Mouse (Mus musculus) MEL (cell line): ENCODE measurements around the gene Fcf1.

Source experiments
- CTCF ChIP-seq, 3 experiments: IDR thresholded peaks in 2 of 3; conservative IDR thresholded peaks in 1 of 3; 2 replicates each; pipeline ENCODE4 v1.5.1; 2011 to 2012; ENCODE audit warnings: low read length in 3 of 3, low read depth in 2 of 3, mild to moderate bottlenecking in 2 of 3, improper control_type of control experiment in 1 of 3, inconsistent platforms in 1 of 3, mixed read lengths in 1 of 3, moderate library complexity in 1 of 3; ENCODE audit not compliant: control insufficient read depth in 1 of 3, insufficient read depth in 1 of 3, poor library complexity in 1 of 3, severe bottlenecking in 1 of 3
- EP300 ChIP-seq, 2 experiments: IDR thresholded peaks; 2 replicates each; pipeline ENCODE4 v1.6.1; 2011; ENCODE audit warnings: improper control_type of control experiment in 2 of 2, low read length in 2 of 2, low read depth in 1 of 2, mild to moderate bottlenecking in 1 of 2
- KAT2A ChIP-seq: conservative IDR thresholded peaks from 2 replicates; pipeline ENCODE4 v1.6.1; 2012; ENCODE audit warnings: low read depth, low read length, improper control_type of control experiment, inconsistent platforms
- MXI1 ChIP-seq: IDR thresholded peaks from 2 replicates; pipeline ENCODE4 v1.6.1; 2011; ENCODE audit warnings: mild to moderate bottlenecking, low read depth, low read length, improper control_type of control experiment
- POLR2A ChIP-seq, 2 experiments: IDR thresholded peaks; 2 replicates each; pipeline ENCODE4 v1.6.1; 2011 to 2012; ENCODE audit warnings: low read length in 2 of 2, mild to moderate bottlenecking in 2 of 2, control low read depth in 1 of 2, improper control_type of control experiment in 1 of 2, low read depth in 1 of 2, moderate library complexity in 1 of 2; ENCODE audit not compliant: control insufficient read depth in 1 of 2, insufficient read depth in 1 of 2, poor library complexity in 1 of 2
- UBTF ChIP-seq: IDR thresholded peaks from 2 replicates; pipeline ENCODE4 v1.6.1; 2012; ENCODE audit warnings: low read depth, mild to moderate bottlenecking, inconsistent platforms, low read length, improper control_type of control experiment, moderate library complexity, borderline replicate concordance; ENCODE audit not compliant: insufficient read depth
- USF1 ChIP-seq: IDR thresholded peaks from 2 replicates; pipeline ENCODE4 v1.6.1; 2014; ENCODE audit warnings: low read depth, mild to moderate bottlenecking, inconsistent platforms, low read length, improper control_type of control experiment, moderate library complexity
- ZC3H11A ChIP-seq: IDR thresholded peaks from 2 replicates; pipeline ENCODE4 v1.6.1; 2012; ENCODE audit warnings: low read depth, mild to moderate bottlenecking, inconsistent platforms, low read length, improper control_type of control experiment

GRCm38 (mm10) chr12:84952351-84952750, 18.3 kb upstream of the Fcf1 start:
- no peak for TF ChIP-seq EP300 (IDR thresholded peaks at IDR 0.05; ENCODE audit: low read depth in 1 of 2, low read length in 2 of 2)
- TF ChIP-seq CTCF (IDR thresholded peaks at IDR 0.05 in 2 of 3, conservative IDR thresholded peaks at IDR 0.05 in 1 of 3; ENCODE audit: control insufficient read depth in 1 of 3, insufficient read depth in 1 of 3, low read depth in 2 of 3, low read length in 3 of 3, poor library complexity in 1 of 3, severe bottlenecking in 1 of 3), result no peak
- no peak for TF ChIP-seq MXI1
- no peak for TF ChIP-seq POLR2A (IDR thresholded peaks at IDR 0.05; ENCODE audit: control insufficient read depth in 1 of 2, insufficient read depth in 1 of 2, low read depth in 1 of 2, low read length in 2 of 2, poor library complexity in 1 of 2)
- TF ChIP-seq ZC3H11A, result no peak
- TF ChIP-seq UBTF, result no peak
- no peak for TF ChIP-seq KAT2A
- TF ChIP-seq USF1, result no peak
